Mouse (Mus musculus) brain, embryonic 14.5 days (tissue): ENCODE measurements around the gene Itih2.

Experiments used
- CTCF ChIP-seq: fragments of 200-500 bp; IDR thresholded peaks from 2 replicates; pipeline ENCODE4 v1.5.1; 2012; ENCODE audit warnings: inconsistent platforms, mild to moderate bottlenecking, moderate library complexity, borderline replicate concordance; ENCODE audit not compliant: insufficient read depth, insufficient read length; ENCODE audit errors: extremely low read depth
- POLR2A ChIP-seq: fragments of 200-500 bp; IDR thresholded peaks from 2 replicates; pipeline ENCODE4 v1.6.1; 2012; ENCODE audit warnings: mild to moderate bottlenecking, inconsistent platforms, borderline replicate concordance; ENCODE audit not compliant: poor library complexity, insufficient read depth, insufficient read length, severe bottlenecking; ENCODE audit errors: extremely low read depth

DNA sequence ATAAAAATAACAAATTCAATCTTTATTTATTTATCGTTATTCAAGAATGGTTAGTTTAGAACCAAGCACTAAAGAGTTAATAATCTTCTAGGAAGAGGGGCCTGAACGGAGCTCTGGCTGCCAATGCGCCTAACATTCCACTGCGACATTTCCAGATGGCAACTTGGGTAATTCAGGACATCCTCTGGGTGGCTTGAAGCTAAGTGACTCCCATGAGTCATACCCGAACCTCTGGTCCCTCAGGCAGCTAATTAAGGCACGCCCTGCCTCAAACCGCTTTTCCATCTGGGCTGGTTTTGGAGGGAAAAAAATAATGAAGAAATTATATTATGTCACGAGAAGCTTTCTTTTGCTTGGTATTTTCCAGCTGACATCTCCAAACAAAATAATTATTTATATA is 36.8 kb upstream of the Itih2 start:
- no peak for TF ChIP-seq CTCF
- TF ChIP-seq POLR2A: no peak
